Mouse (Mus musculus) megakaryocyte, embryonic 14.5 days (primary cell): ENCODE data around the gene Fbxo21. TPM values are rescaled to one million over a fixed set of nuclear protein-coding genes. Genes with fewer than 3 reads are reported as not detected.
A peak's percentile ranks its signal among the peaks of the same experiment; 100 is the strongest.

Source experiments
- H3K27me3 ChIP-seq: replicated peaks from 2 replicates; pipeline ENCODE3; 2012; ENCODE audit warnings: inconsistent platforms
- H3K36me3 ChIP-seq: replicated peaks from 2 replicates; pipeline ENCODE3; 2012; ENCODE audit warnings: low read length, inconsistent platforms, mixed read lengths
- H3K4me1 ChIP-seq: 2 replicates; pipeline ENCODE4 v1.6.1; 2012; ENCODE audit warnings: inconsistent platforms
- H3K4me3 ChIP-seq: replicated peaks from 2 replicates; pipeline ENCODE3; 2012; ENCODE audit warnings: moderate library complexity, mild to moderate bottlenecking, inconsistent platforms
- H3K9me3 ChIP-seq: 2 replicates; pipeline ENCODE4 v1.6.1; 2012; ENCODE audit warnings: inconsistent platforms
- FLI1 ChIP-seq: IDR thresholded peaks from 2 replicates; pipeline ENCODE4 v1.6.1; 2012; ENCODE audit warnings: low read length, inconsistent platforms, mixed read lengths
- GATA1 ChIP-seq: IDR thresholded peaks from 3 replicates; pipeline ENCODE4 v1.6.1; 2012; ENCODE audit warnings: mixed read lengths, low read length, inconsistent platforms, borderline replicate concordance
- polyA plus RNA-seq: library from polyadenylated mRNA; stranded (reverse); fragments of >175 nt; gene quantifications from 2 replicates; pipeline ENCODE4 v1.2.3, GENCODE M21; 2012; ENCODE audit warnings: low replicate concordance; ENCODE audit not compliant: insufficient read depth

Gene Fbxo21
- polyA plus RNA-seq, 1 experiment = 3.6 TPM

DNA sequence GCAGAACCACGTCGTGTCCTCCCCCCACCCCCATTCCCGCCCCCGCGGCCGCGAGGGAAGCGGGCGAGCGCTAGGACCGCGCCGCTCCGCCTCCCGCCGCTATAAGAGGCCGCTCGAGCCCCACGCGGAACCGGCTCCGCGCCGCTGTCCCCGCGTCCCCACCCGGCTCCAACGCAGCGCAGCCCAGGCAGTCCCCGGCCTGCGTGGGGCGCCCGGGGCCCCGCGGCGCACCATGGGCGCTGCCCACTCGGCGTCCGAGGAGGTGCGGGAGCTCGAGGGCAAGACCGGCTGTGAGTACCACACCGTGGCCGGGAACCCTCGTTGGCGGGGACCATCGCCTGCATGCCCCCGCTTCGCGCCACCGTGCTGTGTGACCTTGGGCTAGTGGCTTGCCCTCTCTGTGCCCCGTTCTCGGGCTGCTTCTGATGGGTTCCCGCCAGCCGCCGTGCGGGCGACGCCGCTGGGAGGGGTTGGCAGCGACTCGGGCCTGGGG is 51.2 kb downstream of the Fbxo21 start, which contains the start of gene Tesc:
Tesc (plus strand) TSS at position 46 of the 493 bp plus-strand sequence.
- peaks cover 21% of the 10 kb centered on the region for H3K36me3 ChIP-seq
- peaks cover 78% of the 10 kb centered on the region for H3K4me1 ChIP-seq
- H3K4me3 ChIP-seq = peak within 1 kb of the TSS; percentile 100
- H3K9me3 ChIP-seq = no peaks in the 10 kb centered on the region
- TF ChIP-seq FLI1 = no peak
- TF ChIP-seq GATA1 = no peak
- peaks cover 29% of the 10 kb centered on the region for H3K27me3 ChIP-seq

DNA sequence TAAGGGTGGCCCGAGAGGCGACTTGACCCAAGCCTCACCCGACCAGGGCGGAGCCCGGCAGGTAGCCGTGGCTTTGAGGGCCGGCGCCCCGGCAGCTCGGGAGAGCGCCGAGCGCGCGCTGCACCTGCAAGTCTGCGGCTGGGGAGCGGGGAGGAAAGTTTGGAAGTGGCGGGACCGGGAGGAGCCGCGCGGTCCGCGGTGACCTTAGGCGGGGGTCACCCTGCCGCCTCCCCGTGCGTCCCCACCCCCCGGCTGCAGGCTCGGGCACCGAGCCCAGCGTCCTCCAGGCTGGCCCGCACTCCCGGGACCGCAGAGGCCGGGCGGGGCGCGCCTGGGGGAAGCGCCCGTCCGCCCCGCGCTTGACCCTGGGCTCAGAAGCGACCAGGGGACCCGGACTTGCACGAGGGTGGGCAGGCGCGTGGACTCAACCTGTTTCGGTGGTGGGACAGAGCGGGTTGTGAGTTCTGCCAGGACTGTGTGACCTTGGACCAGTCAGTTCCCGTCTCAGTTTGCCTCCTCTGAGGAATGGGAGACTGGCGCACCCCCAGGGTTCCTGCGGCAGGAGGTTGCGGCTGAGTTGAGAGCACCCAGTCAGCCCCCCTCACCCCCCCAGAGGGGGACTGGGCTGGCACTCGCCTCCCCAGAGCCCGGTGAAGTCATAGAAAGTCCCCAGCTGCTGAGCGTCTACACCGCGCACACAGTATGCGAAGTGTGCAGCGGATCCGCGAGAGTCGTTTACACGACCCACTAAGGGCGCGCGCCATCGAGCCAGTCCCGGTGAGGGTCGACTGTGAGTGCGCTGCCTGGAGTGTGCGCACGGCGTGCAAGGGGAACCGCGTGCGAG is 51.9 kb downstream of the Fbxo21 start:
- H3K36me3 ChIP-seq = peaks cover 28% of the 10 kb centered on the region
- TF ChIP-seq GATA1 (no peak), FLI1 (no peak)
- H3K4me1 ChIP-seq = peaks cover 79% of the 10 kb centered on the region
- peaks cover 24% of the 10 kb centered on the region for H3K27me3 ChIP-seq
- peak overlapping the region; percentile 100 for H3K4me3 ChIP-seq
- no peaks in the 10 kb centered on the region for H3K9me3 ChIP-seq

DNA sequence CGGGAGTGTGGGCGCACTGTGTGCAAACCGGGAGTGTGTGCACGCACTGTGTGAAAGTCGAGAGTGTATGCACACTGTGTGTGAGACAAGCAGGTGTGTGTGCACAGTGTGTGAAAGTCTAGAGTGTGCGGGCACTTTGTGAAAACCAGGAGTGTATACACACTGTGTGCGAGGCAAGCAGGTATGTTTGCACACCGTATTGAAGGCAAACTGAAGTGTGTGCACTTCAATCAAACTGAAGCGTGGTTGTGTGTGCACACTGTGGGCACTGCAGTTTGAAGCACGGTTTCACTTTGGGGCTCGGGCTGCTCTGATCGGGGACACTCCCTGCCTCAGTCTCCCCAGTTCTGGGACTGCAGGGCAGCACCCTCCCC is 52.5 kb downstream of the Fbxo21 start:
- H3K36me3 ChIP-seq = peaks cover 34% of the 10 kb centered on the region
- peak overlapping the region; percentile 100 for H3K4me3 ChIP-seq
- H3K4me1 ChIP-seq = peaks cover 85% of the 10 kb centered on the region
- no peaks in the 10 kb centered on the region for H3K9me3 ChIP-seq
- TF ChIP-seq FLI1 (no peak), GATA1 (no peak)
- peaks cover 24% of the 10 kb centered on the region for H3K27me3 ChIP-seq

DNA sequence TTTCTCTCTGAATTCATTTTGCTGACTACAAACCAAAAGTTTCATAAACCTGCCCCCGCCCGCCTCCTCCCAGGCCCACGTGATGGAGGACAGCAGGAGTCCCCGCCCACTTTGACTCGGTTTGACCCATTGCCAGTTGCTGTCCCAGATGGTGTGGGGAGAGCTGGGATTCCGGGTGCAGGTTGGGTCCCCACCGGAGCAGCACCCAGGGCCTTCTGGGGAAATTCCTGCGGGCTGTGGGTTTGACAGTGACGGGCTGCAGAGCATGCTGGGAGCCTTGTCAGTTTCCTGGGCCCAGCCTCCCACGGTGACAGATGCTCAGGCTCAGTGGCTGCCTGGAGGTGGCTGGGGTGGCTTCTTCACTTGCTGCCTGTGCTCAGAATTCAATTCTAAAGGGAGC is 52.9 kb downstream of the Fbxo21 start:
- H3K4me3 ChIP-seq = peak overlapping the region; percentile 100
- peaks cover 86% of the 10 kb centered on the region for H3K4me1 ChIP-seq
- TF ChIP-seq GATA1 (no peak), FLI1 (no peak)
- peaks cover 38% of the 10 kb centered on the region for H3K36me3 ChIP-seq
- H3K27me3 ChIP-seq = peaks cover 22% of the 10 kb centered on the region
- H3K9me3 ChIP-seq = no peaks in the 10 kb centered on the region

DNA sequence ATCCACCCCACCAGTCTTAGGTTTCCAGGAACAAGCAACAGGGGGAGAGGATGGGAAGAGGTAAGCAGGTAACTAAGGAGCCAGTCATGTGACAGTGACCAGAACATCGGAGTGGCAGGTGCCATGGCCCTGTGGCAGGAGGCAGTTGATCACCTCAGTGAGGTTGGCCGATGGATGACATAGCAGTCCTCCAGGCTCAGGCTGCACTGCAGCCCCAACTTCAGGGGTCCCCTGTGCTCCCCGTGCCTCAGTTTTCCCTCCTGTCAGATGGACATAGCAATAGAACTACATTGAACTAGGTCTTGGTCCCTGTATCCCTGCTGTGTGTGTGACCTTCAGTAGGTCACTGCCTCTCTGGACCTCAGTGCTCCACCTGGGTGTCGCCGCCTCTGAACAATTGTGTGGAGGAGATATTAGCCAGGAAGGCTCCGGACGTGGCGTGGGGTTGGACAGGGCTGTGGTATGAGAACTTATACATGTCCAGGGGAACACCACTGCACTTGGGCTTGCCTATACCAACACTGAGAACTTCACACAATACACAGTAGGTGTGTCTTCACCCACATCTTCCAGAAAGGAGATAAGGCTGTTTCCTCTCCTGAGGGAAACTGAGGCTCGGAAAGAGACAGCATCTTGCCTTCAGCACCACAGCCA is 53.6 kb downstream of the Fbxo21 start:
- peak overlapping the region; percentile 100 for H3K4me3 ChIP-seq
- peaks cover 22% of the 10 kb centered on the region for H3K27me3 ChIP-seq
- TF ChIP-seq FLI1 (no peak), GATA1 (no peak)
- no peaks in the 10 kb centered on the region for H3K9me3 ChIP-seq
- peaks cover 43% of the 10 kb centered on the region for H3K36me3 ChIP-seq
- peaks cover 91% of the 10 kb centered on the region for H3K4me1 ChIP-seq

DNA sequence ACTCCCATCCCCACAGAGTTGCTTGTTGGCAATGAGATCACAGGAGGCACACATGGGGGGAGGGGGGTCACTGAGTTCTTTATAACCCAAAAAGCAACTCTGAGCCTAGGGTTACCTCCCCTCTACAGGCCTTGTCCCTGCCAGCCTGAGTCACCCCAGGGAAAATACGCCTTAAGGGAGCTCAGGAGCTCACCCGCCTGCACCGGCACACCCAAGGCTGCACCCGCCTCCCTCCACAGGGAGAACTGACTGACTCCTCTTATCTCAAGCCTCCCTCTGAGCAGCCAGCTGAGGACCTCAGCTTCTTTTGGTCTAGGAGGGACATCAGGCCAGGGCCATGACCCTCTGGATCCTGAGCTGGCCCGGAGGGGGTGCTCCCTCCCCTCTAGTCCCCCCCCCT is 54.5 kb downstream of the Fbxo21 start:
- H3K27me3 ChIP-seq = peaks cover 15% of the 10 kb centered on the region
- peaks cover 46% of the 10 kb centered on the region for H3K36me3 ChIP-seq
- H3K4me1 ChIP-seq = peaks cover 88% of the 10 kb centered on the region
- peak overlapping the region; percentile 100 for H3K4me3 ChIP-seq
- no peaks in the 10 kb centered on the region for H3K9me3 ChIP-seq
- TF ChIP-seq FLI1 = no peak
- TF ChIP-seq GATA1 = no peak

DNA sequence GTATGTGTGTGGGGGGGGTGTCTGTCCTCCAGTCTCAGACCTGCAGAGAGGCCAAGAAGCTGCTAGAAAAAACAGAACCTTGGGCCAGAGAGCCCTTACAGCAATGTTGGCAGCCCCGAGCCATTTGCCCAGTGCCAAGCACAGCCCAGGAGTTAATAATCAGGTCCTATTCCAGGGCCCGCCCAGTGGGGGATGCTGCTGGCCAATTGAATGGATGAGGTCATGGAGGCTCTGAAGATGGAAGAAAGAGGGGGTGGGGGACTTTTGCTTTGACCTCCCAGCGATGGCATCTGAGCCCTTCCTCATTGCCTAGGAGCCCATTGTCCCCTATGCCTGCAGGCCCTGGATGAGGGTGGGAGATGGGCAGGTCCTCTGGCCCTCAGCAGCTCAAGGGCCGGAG is 55.0 kb downstream of the Fbxo21 start:
- TF ChIP-seq GATA1 (no peak), FLI1 (no peak)
- H3K4me3 ChIP-seq = peak overlapping the region; percentile 100
- no peaks in the 10 kb centered on the region for H3K9me3 ChIP-seq
- H3K4me1 ChIP-seq = peaks cover 88% of the 10 kb centered on the region
- peaks cover 11% of the 10 kb centered on the region for H3K27me3 ChIP-seq
- peaks cover 50% of the 10 kb centered on the region for H3K36me3 ChIP-seq

DNA sequence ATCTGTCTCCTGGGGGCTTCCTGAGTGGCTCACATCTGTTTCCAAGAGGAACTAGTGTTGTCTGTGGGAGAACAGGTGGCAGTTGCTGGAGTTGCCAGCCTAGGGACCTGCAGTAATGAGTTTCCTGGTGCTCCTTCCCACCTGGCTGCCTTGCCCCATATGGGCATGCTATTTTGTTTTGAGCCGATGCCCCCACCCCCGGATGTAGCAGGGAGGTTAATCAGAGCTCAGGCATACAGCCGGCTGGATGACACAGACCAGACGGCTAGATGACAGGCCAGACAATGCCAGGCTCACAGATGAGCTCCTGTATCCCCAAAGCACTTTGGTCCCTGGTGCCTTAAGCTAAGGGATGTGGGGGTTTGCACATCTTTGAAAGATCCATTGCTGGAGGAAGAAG is 56.8 kb downstream of the Fbxo21 start:
- H3K4me3 ChIP-seq = peak overlapping the region; percentile 64
- no peaks in the 10 kb centered on the region for H3K9me3 ChIP-seq
- H3K36me3 ChIP-seq = peaks cover 65% of the 10 kb centered on the region
- no peak for TF ChIP-seq FLI1
- no peak for TF ChIP-seq GATA1
- H3K4me1 ChIP-seq = peaks cover 93% of the 10 kb centered on the region
- H3K27me3 ChIP-seq = no peaks in the 10 kb centered on the region

DNA sequence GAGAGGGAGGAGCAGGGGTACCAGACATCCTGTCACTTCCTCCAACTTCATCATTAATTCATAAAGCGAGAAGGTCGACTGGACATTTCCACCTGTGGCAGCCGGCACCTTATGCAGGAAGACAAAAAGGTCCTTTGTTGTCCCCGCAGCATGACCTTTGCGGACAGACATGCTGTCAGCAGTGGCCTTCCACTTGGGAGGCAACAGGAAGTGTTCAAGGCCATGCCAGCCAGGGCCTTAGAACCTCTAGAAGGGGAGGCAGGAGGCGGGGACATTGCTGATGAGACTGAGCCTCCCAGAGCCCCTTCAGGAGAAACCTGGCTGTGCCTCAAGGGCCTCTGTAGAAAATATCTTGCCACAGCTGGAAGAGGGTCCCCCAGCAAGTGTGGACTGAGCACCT is 57.2 kb downstream of the Fbxo21 start:
- Histone ChIP-seq H3K4me3 (peak overlapping the region; percentile 64), H3K4me1 (peaks cover 93% of the 10 kb centered on the region), H3K9me3 (no peaks in the 10 kb centered on the region), H3K36me3 (peaks cover 69% of the 10 kb centered on the region), H3K27me3 (no peaks in the 10 kb centered on the region)
- TF ChIP-seq GATA1 = no peak
- TF ChIP-seq FLI1 = no peak

DNA sequence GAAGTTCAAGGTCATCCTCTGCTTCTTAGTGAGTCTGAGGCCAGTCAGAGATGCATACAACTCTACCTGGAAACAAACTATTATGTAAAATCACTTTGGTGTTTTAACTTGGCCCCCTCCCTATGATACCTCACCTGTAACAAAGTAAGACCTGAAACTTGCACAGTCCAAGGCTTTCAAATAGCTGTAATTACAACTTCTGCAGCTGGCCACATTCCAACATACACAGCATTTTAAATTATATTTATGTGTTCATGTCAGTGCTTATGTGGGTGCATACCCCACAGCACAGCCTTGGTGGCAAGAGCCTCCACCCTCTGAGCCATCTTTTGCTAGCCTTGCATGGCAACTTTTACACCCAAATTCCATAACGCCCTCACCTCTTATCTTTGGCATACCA is 58.1 kb downstream of the Fbxo21 start:
- H3K4me1 ChIP-seq = peaks cover 93% of the 10 kb centered on the region

More for the DNA sequence above, 58.1 kb downstream of the Fbxo21 start:
- peaks cover 77% of the 10 kb centered on the region for H3K36me3 ChIP-seq
- H3K4me3 ChIP-seq = no peak overlapping the region
- no peaks in the 10 kb centered on the region for H3K27me3 ChIP-seq
- TF ChIP-seq GATA1 = no peak
- TF ChIP-seq FLI1 = no peak
- H3K9me3 ChIP-seq = no peaks in the 10 kb centered on the region
